Mouse (Mus musculus) cortical plate, adult 2 months (tissue): ENCODE results near the gene Slc24a1.

ENCODE experiments used
- CTCF ChIP-seq: fragments of 200-500 bp; IDR thresholded peaks from 2 replicates; pipeline ENCODE4 v1.5.1; 2011; ENCODE audit warnings: mild to moderate bottlenecking, control low read depth, low read length; ENCODE audit not compliant: insufficient read depth; ENCODE audit errors: extremely low read depth
- POLR2A ChIP-seq: fragments of 200-500 bp; IDR thresholded peaks from 2 replicates; pipeline ENCODE4 v1.6.1; 2011; ENCODE audit warnings: mild to moderate bottlenecking, low read length, control low read depth; ENCODE audit not compliant: insufficient read depth; ENCODE audit errors: extremely low read depth

DNA sequence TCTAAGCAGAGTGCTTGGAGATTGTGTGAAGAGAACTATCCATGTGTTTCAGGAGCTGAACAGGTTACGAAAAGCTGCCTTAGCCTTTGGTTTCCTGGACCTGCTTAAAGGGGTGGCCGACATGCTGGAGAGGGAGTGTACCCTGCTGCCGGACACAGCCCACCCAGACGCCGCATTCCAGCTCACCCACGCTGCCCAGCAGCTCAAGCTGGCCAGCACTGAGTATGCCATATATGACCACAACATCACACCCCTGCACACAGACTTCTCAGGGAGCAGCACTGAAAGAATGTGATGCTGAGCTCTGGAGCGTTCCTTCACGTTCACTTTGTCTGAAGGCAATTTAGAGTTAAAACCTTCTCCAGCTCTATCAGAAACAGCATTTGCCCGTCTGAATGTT lies 34.4 kb upstream of the Slc24a1 start:
- no peak for TF ChIP-seq POLR2A
- no peak for TF ChIP-seq CTCF
